Mouse (Mus musculus): ENCODE measurements around the gene Dexi. TPM values are rescaled to one million over a fixed set of nuclear protein-coding genes. Genes with fewer than 3 reads are reported as not detected.

The Dexi gene
- total and polyA plus RNA-seq, 3 experiments, result 7.1 to 20.2 (median 7.5) TPM

DNA sequence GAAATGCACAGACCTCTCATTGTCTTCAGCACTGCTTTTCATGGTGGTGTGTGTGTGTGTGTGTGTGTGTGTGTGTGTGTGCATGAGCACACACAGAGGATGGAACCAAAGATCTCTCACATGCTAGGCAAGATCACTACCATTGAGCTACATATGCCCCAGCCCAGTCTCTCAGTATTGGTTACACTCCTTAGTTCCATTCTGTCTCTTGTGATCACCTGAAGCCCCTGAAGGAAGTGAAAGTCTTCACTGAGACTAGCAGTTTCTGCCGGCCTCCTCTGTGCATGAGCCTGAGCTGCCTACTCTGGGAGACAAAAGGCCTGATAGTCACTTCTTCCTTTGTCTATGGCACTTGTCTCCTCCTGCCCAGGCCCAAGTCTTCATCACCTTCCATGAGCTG lies 43.7 kb downstream of the Dexi start:
- no peaks in the 10 kb centered on the region for H3K4me1 ChIP-seq (ENCODE audit: insufficient read depth, low read depth, low read length)
- H3K36me3 ChIP-seq (replicated peaks), result no peaks in the 10 kb centered on the region
- H3K4me3 ChIP-seq (ENCODE audit: low read depth, low read length), result no peak overlapping the region
- TF ChIP-seq CTCF (IDR thresholded peaks at IDR 0.05; ENCODE audit: low read depth, low read length), result no peak
- TF ChIP-seq GATA2 (IDR thresholded peaks at IDR 0.05; ENCODE audit: borderline replicate concordance, low read depth, low read length), result no peak
- no peak for TF ChIP-seq GATA1 (IDR thresholded peaks at IDR 0.05; ENCODE audit: borderline replicate concordance, low read length)
- no peak for TF ChIP-seq POLR2AphosphoS5 (IDR thresholded peaks at IDR 0.05; ENCODE audit: insufficient replicate concordance, low read depth, low read length)
- TF ChIP-seq TAL1 (conservative IDR thresholded peaks at IDR 0.05; ENCODE audit: low read depth, low read length), result no peak
- H3K27me3 ChIP-seq (ENCODE audit: insufficient read depth, low read length), result no peaks in the 10 kb centered on the region; the same call in 1 of the 2 replicates
- no peak for ATAC-seq (ENCODE audit: extremely low read depth, insufficient number of reproducible peaks, low FRiP score, poor library complexity, severe bottlenecking)
- no peak for DNase-seq (ENCODE audit: low spot score)
- no peaks in the 10 kb centered on the region for H3K9me3 ChIP-seq (replicated peaks)

DNA sequence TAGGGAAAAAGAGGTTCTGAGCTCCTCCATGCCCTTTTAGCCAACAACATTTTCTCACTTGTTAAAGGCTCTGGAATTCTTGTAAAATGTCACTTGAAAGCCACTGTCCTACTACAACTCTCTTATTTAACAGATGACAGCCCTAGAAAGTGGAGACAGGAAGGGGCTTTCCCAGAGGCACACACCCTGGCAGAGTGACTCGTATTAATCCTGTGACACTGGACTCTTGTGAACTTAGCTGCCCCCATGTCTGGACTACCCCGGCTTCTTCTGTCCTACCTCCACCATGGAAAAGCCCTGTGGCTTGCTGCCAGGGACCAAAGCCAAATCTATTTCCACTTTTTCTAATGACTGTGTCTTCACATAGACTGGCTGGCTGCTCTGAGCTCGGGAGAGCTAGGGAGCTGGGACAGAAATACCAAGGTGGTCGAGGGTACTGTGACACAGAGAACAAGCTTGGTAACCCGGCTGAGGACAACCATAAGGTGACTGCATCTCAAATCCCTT lies 44.7 kb downstream of the Dexi start:
- no peak for TF ChIP-seq GATA2 (IDR thresholded peaks at IDR 0.05; ENCODE audit: borderline replicate concordance, low read depth, low read length)
- no peak for TF ChIP-seq CTCF (IDR thresholded peaks at IDR 0.05; ENCODE audit: low read depth, low read length)
- no peak for TF ChIP-seq GATA1 (IDR thresholded peaks at IDR 0.05; ENCODE audit: borderline replicate concordance, low read length)
- no peak for DNase-seq (ENCODE audit: low spot score)
- no peak overlapping the region for H3K4me3 ChIP-seq (ENCODE audit: low read depth, low read length)
- H3K36me3 ChIP-seq (replicated peaks), result no peaks in the 10 kb centered on the region
- no peak for ATAC-seq (ENCODE audit: extremely low read depth, insufficient number of reproducible peaks, low FRiP score, poor library complexity, severe bottlenecking)
- H3K27me3 ChIP-seq (ENCODE audit: insufficient read depth, low read length), result no peaks in the 10 kb centered on the region; the same call in 1 of the 2 replicates
- no peaks in the 10 kb centered on the region for H3K4me1 ChIP-seq (ENCODE audit: insufficient read depth, low read depth, low read length)
- no peaks in the 10 kb centered on the region for H3K9me3 ChIP-seq (replicated peaks)

DNA sequence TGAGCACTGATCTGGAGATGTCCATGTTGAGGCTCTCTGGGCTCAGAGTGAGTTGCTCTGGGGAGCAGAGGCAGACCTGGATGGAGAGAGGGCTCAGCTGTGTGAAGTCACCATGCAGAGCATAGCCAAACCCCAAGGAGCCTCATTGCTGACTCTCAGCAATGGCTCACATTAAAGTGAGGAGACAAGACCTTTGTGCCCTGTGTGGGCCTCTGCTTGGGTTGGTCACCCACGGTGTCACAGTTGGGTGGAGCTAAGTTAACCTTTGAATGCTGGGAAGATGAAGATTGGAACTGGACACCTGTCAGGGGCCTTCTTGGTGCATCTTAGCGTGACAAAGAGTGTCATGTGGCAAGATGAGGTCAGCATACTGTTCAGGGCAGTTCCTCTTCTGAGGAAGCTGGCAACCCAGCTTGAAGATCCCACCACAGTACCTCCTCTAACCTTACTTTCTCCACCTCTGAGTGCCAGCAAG lies 47.0 kb downstream of the Dexi start:
- no peaks in the 10 kb centered on the region for H3K4me1 ChIP-seq (ENCODE audit: insufficient read depth, low read depth, low read length)
- no peak for ATAC-seq (ENCODE audit: extremely low read depth, insufficient number of reproducible peaks, low FRiP score, poor library complexity, severe bottlenecking)
- no peaks in the 10 kb centered on the region for H3K36me3 ChIP-seq (replicated peaks)
- no peaks in the 10 kb centered on the region; the same call in 1 of the 2 replicates for H3K27me3 ChIP-seq (ENCODE audit: insufficient read depth, low read length)
- TF ChIP-seq CTCF (IDR thresholded peaks at IDR 0.05; ENCODE audit: low read depth, low read length) (no peak), GATA1 (IDR thresholded peaks at IDR 0.05; ENCODE audit: borderline replicate concordance, low read length) (no peak), GATA2 (IDR thresholded peaks at IDR 0.05; ENCODE audit: borderline replicate concordance, low read depth, low read length) (no peak), TAL1 (conservative IDR thresholded peaks at IDR 0.05; ENCODE audit: low read depth, low read length) (no peak), POLR2AphosphoS5 (IDR thresholded peaks at IDR 0.05; ENCODE audit: insufficient replicate concordance, low read depth, low read length) (no peak)
- H3K4me3 ChIP-seq (ENCODE audit: low read depth, low read length), result no peak overlapping the region
- no peaks in the 10 kb centered on the region for H3K9me3 ChIP-seq (replicated peaks)
- DNase-seq (ENCODE audit: low spot score), result no peak

DNA sequence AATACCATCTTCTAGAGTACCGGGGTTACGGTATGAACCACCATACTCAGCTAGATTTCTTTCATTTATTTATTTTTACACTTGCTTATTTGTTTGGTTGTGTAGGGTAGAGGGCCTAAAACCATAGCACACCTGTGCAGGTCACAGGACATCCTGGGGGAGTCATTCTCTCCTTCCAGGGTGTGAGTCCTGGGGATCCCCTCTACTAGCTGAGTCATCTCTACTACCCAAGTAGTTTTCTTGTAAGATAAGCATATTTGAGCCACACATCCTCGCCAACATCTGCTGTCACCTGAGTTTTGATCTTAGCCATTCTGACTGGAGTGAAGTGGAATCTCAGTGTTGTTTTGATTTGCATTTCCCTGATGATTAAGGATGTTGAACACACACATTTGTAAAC lies 50.3 kb downstream of the Dexi start:
- H3K4me1 ChIP-seq (ENCODE audit: insufficient read depth, low read depth, low read length), result no peaks in the 10 kb centered on the region

DNA sequence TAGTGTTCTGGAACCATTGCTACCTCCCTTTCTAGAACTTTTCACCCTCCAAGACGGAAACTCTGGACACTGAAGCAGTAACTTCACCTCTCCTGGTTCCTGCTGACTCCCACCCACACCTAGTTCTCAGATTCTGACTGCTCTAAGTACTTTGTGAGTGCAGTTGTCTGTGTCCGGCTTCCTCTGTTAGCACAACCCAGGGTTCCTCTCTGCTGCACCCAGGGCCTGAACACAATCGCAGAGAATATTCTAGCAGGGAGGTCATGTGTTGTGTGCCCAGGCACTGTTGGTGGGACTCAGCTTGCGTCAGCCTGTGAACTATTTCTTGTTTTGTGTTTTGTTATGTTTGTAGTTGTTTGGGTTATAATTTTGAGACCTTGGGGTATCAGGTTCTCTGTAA lies 51.1 kb downstream of the Dexi start:
- Histone ChIP-seq H3K4me3 (ENCODE audit: low read depth, low read length) (no peak overlapping the region), H3K36me3 (replicated peaks) (no peaks in the 10 kb centered on the region), H3K4me1 (ENCODE audit: insufficient read depth, low read depth, low read length) (no peaks in the 10 kb centered on the region), H3K27me3 (ENCODE audit: insufficient read depth, low read length) (0 out of 2 replicates have a peak, but pooled peaks cover 2% of the 10 kb centered on the region), H3K9me3 (replicated peaks) (no peaks in the 10 kb centered on the region)
- no peak for DNase-seq (ENCODE audit: low spot score)
- ATAC-seq (ENCODE audit: extremely low read depth, insufficient number of reproducible peaks, low FRiP score, poor library complexity, severe bottlenecking), result no peak
- TF ChIP-seq POLR2AphosphoS5 (IDR thresholded peaks at IDR 0.05; ENCODE audit: insufficient replicate concordance, low read depth, low read length) (no peak), TAL1 (conservative IDR thresholded peaks at IDR 0.05; ENCODE audit: low read depth, low read length) (no peak)

More for the DNA sequence above, 50.3 kb downstream of the Dexi start:
- TF ChIP-seq TAL1 (conservative IDR thresholded peaks at IDR 0.05; ENCODE audit: low read depth, low read length), result no peak
- TF ChIP-seq GATA1 (IDR thresholded peaks at IDR 0.05; ENCODE audit: borderline replicate concordance, low read length), result no peak
- TF ChIP-seq POLR2AphosphoS5 (IDR thresholded peaks at IDR 0.05; ENCODE audit: insufficient replicate concordance, low read depth, low read length), result no peak
- TF ChIP-seq GATA2 (IDR thresholded peaks at IDR 0.05; ENCODE audit: borderline replicate concordance, low read depth, low read length), result no peak
- TF ChIP-seq CTCF (IDR thresholded peaks at IDR 0.05; ENCODE audit: low read depth, low read length), result no peak
- Histone ChIP-seq H3K4me3 (ENCODE audit: low read depth, low read length) (no peak overlapping the region), H3K27me3 (ENCODE audit: insufficient read depth, low read length) (0 out of 2 replicates have a peak, but pooled peaks cover 2% of the 10 kb centered on the region), H3K9me3 (replicated peaks) (no peaks in the 10 kb centered on the region), H3K36me3 (replicated peaks) (no peaks in the 10 kb centered on the region)
- DNase-seq (ENCODE audit: low spot score), result no peak
- no peak for ATAC-seq (ENCODE audit: extremely low read depth, insufficient number of reproducible peaks, low FRiP score, poor library complexity, severe bottlenecking)

DNA sequence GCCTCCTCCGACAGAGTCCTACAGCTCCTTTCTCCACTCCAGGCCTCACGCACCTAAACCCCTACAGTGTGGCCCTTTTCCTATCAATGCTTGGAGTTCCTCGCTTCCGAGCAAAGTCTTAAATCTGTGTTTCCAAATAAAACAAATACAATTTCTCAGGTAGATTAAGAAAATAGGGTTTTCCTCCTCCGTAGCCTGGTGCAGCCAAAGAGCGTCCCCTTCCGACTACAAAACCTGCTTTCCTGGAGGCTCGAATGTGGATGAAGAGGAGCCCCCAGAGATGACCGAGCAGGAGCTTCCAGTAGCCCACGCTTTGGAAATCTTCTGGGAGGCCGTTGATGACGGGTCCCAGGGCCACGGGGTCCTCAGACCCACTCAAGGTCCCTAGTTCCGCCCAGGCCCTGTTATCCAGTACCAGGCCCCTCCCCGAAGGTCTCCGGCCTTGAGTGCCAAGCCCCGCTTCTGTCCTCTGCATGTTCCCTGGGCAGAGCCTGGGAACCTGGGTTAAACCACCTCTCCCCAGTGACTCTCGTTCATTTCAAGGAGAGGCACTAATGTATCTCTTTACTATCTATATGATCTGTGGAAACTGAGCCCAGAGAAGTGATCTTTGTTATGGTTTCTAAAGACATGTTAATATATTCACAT lies 52.2 kb downstream of the Dexi start:
- H3K27me3 ChIP-seq (ENCODE audit: insufficient read depth, low read length), result 0 out of 2 replicates have a peak, but pooled peaks cover 2% of the 10 kb centered on the region
- H3K9me3 ChIP-seq (replicated peaks), result no peaks in the 10 kb centered on the region
- H3K4me1 ChIP-seq (ENCODE audit: insufficient read depth, low read depth, low read length), result no peaks in the 10 kb centered on the region
- no peak for ATAC-seq (ENCODE audit: extremely low read depth, insufficient number of reproducible peaks, low FRiP score, poor library complexity, severe bottlenecking)
- DNase-seq (ENCODE audit: low spot score), result no peak
- H3K4me3 ChIP-seq (ENCODE audit: low read depth, low read length), result no peak overlapping the region
- TF ChIP-seq CTCF (IDR thresholded peaks at IDR 0.05; ENCODE audit: low read depth, low read length) (no peak), TAL1 (conservative IDR thresholded peaks at IDR 0.05; ENCODE audit: low read depth, low read length) (no peak), POLR2AphosphoS5 (IDR thresholded peaks at IDR 0.05; ENCODE audit: insufficient replicate concordance, low read depth, low read length) (no peak), GATA2 (IDR thresholded peaks at IDR 0.05; ENCODE audit: borderline replicate concordance, low read depth, low read length) (no peak), GATA1 (IDR thresholded peaks at IDR 0.05; ENCODE audit: borderline replicate concordance, low read length) (no peak)
- H3K36me3 ChIP-seq (replicated peaks), result no peaks in the 10 kb centered on the region

All from G1E (cell line).